8 mouse cellular contexts compared by ENCODE assay signal in the genomic region with DNA sequence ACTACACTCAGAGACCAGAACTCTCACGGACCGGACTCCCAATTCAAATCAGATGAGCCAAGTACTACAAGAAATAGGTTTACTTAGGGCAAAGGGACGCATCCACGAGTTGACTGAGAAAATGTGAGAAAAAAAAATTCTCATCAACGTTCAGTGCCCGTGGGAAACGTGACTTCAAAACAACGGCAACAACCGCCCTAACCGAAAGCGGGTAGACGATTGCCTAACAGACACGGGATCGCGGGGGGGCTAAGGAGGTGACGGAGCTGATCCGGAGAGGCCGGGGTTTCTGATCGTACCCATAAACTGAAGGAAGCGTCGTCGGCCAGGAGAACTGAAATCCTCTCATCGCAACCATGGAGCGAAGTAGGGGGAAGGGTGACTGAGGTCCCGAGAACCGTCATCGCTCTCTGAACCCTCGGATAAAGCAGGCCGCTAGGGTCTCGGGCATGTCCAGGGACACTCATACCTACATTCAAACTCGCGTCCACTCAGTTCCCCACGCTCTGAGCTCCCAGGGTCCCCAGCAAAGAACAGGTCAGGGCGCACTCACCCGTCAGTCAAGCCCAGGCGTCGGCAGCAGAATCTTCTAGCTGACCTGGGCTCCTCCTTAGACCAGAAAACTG. TPM values are rescaled to one million over a fixed set of nuclear protein-coding genes. Genes with fewer than 3 reads are reported as not detected.
DNase-seq lines count a peak whose midpoint lies in the region; ATAC-seq and TF ChIP-seq lines count a peak whose summit lies in the region.

A gene (plus strand): TSS at position 51 of the 626 bp plus-strand sequence.

- H3K27ac ChIP-seq in heart, embryonic 14.5 days (replicated peaks in 1 of 2; ENCODE audit: control insufficient read depth in 1 of 2, insufficient read depth in 1 of 2, low read depth in 2 of 2, low read length in 2 of 2): peak within 1 kb of the TSS; percentile 78 to 87
- H3K27ac ChIP-seq in stomach, postnatal 0 days (replicated peaks): peak within 1 kb of the TSS; percentile 93

- no peak for DNase-seq in cerebellum, adult 11 months
- DNase-seq in layer of hippocampus, postnatal 10 days (ENCODE audit: low spot score in 2 of 2): no peak
- DNase-seq in lung, postnatal 14 days: peak; percentile 46
- peak; percentile 69 for DNase-seq in stomach, postnatal 0 days (ENCODE audit: low spot score)

- H3K9me3 ChIP-seq in heart, embryonic 14.5 days (ENCODE audit: control insufficient read depth, low read length): no peaks in the 10 kb centered on the region
- no peaks in the 10 kb centered on the region for H3K9me3 ChIP-seq in stomach, postnatal 0 days (ENCODE audit: control insufficient read depth, low read length)

- peaks cover 48% of the 10 kb centered on the region for H3K36me3 ChIP-seq in heart, embryonic 14.5 days (ENCODE audit: control insufficient read depth, insufficient read depth, low read length)
- H3K36me3 ChIP-seq in stomach, postnatal 0 days (ENCODE audit: control insufficient read depth, insufficient read depth, low read length): 0 out of 2 replicates have a peak, but pooled peaks cover under 1% of the 10 kb centered on the region

- no peaks in the 10 kb centered on the region for H3K27me3 ChIP-seq in heart, embryonic 14.5 days (ENCODE audit: control insufficient read depth, insufficient read depth, low read length)
- no peaks in the 10 kb centered on the region for H3K27me3 ChIP-seq in stomach, postnatal 0 days (ENCODE audit: control insufficient read depth, insufficient read depth, low read length)

- peak; percentile 43 for ATAC-seq in cerebellum, adult (ENCODE audit: insufficient number of reproducible peaks, low FRiP score, low TSS enrichment)
- ATAC-seq in CD4-positive, CD25-positive, alpha-beta regulatory T cell, adult 4 months: peak; percentile 52
- ATAC-seq in common myeloid progenitor, adult 5-6 weeks (replicated peaks; ENCODE audit: low read depth, poor library complexity, severe bottlenecking): peak; percentile 51
- ATAC-seq in heart, embryonic 14.5 days (ENCODE audit: insufficient number of reproducible peaks, insufficient read depth, low FRiP score, low read depth): peak; percentile 37; the same call in 1 of the 2 replicates
- ATAC-seq in stomach, postnatal 0 days (ENCODE audit: low FRiP score, low TSS enrichment): peak; percentile 58

- peak within 1 kb of the TSS; percentile 61 to 94 for H3K4me3 ChIP-seq in heart, embryonic 14.5 days (ENCODE audit: control insufficient read depth in 1 of 2, insufficient read depth in 1 of 2, low read depth in 1 of 2, low read length in 2 of 2)
- peak within 1 kb of the TSS; percentile 86 for H3K4me3 ChIP-seq in stomach, postnatal 0 days (ENCODE audit: low read depth, low read length)

- TF ChIP-seq EP300 in stomach, postnatal 0 days (optimal IDR thresholded peaks at IDR 0.05): no peak

- TF ChIP-seq CTCF in stomach, postnatal 0 days (IDR thresholded peaks at IDR 0.05; ENCODE audit: low read depth): no peak

- under 1% methylated on average over 37 of the region's 37 CpGs for WGBS in heart, embryonic 14.5 days
- under 1% methylated on average over 37 of the region's 37 CpGs for WGBS in stomach, postnatal 0 days

- H3K4me2 ChIP-seq in heart, embryonic 14.5 days (ENCODE audit: low read length): peak within 1 kb of the TSS; percentile 86
- H3K4me2 ChIP-seq in stomach, postnatal 0 days (replicated peaks; ENCODE audit: low read depth): peak within 1 kb of the TSS; percentile 86

- peaks cover 12 to 30% of the 10 kb centered on the region in 2 experiments for H3K4me1 ChIP-seq in heart, embryonic 14.5 days (ENCODE audit: control insufficient read depth in 2 of 2, insufficient read depth in 2 of 2, low read length in 2 of 2)
- H3K4me1 ChIP-seq in stomach, postnatal 0 days (replicated peaks; ENCODE audit: control insufficient read depth, insufficient read depth): peaks cover 7% of the 10 kb centered on the region; the same call in 1 of the 2 replicates

- H3K9ac ChIP-seq in heart, embryonic 14.5 days (ENCODE audit: low read length): peak within 1 kb of the TSS; percentile 90
- peak within 1 kb of the TSS; percentile 93 for H3K9ac ChIP-seq in stomach, postnatal 0 days (ENCODE audit: low read length)

RNA-seq across cellular contexts. Expression of the gene that starts here (rescaled TPM):
- 10 to 100 TPM in 1 of 2 experiments, 1 to 10 TPM in 1; 9.8 to 10.8 TPM for polyA plus RNA-seq in CD4-positive, CD25-positive, alpha-beta regulatory T cell, adult 4 months (2017; shearing (Covaris generic))
- 19.3 and 23.2 TPM in 2 replicates for total RNA-seq in common myeloid progenitor, adult 5-6 weeks (2017)
- polyA plus RNA-seq in heart, embryonic 14.5 days (2014; fragmentation: Nextera tagmentation; extraction: Ambion mirVana): 13.1 and 13.2 TPM in 2 replicates
- 10 to 100 TPM; 16.1 to 19.1 TPM for total RNA-seq in layer of hippocampus, postnatal 10 days (2021)
- 10.5 and 11.9 TPM in 2 replicates for polyA plus RNA-seq in stomach, postnatal 0 days (2015; fragmentation: Nextera tagmentation; extraction: Ambion mirVana)

Comparison
In these comparisons a context has a peak if more than half of its experiments do, and no peak if none do; other contexts are left out.
1. DNase-seq: peak in lung, postnatal 14 days (single experiment) and stomach, postnatal 0 days (single experiment); none in cerebellum, adult 11 months (single experiment) and layer of hippocampus, postnatal 10 days (0 of 2).
2. Peak in every context shown above with its lines, with median percentiles within 50 percentile points of each other: ATAC-seq.